Mouse (Mus musculus): ENCODE data around the gene Olfr1206.

DNA sequence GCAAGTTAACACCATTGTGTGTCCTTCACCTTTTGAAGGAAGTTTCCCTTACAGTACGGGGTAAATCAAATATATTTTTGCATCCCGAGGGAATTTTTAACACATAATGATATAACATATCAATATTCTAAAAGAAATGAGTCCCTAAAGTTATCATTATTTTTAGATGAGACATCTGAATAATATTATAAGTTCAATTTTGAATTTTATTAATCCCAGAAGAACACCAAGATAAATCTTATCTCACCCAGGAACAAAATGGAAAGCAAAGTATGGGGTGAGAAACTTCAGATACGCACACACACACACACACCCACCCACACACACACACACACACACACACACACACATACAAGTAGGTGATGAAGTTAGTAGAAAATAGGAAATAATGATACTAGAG, 52.0 kb downstream of the Olfr1206 start, which contains the start of gene Olfr1209:
- TF ChIP-seq POLR2A (IDR thresholded peaks at IDR 0.05; ENCODE audit: insufficient read length, low read depth) (no peak), TCF12 (IDR thresholded peaks at IDR 0.05; ENCODE audit: insufficient read depth, poor library complexity, severe bottlenecking) (no peak), E2F4 (IDR thresholded peaks at IDR 0.05; ENCODE audit: insufficient read depth) (no peak), TCF3 (IDR thresholded peaks at IDR 0.05; ENCODE audit: insufficient read length, low read depth) (no peak), MYOD1 (IDR thresholded peaks at IDR 0.05; ENCODE audit: control insufficient read depth in 1 of 3, insufficient read length in 2 of 3, low read depth in 2 of 3) (no peak), SRF (IDR thresholded peaks at IDR 0.05; ENCODE audit: control insufficient read depth, insufficient read length, low read depth) (no peak), USF1 (IDR thresholded peaks at IDR 0.05; ENCODE audit: low read depth) (no peak), CEBPB (IDR thresholded peaks at IDR 0.05; ENCODE audit: insufficient read depth, poor library complexity, severe bottlenecking) (no peak)

Measured in myocyte (in vitro differentiated cells).